Mouse (Mus musculus): ENCODE measurements around the gene Rpp38.

Gene Rpp38

DNA sequence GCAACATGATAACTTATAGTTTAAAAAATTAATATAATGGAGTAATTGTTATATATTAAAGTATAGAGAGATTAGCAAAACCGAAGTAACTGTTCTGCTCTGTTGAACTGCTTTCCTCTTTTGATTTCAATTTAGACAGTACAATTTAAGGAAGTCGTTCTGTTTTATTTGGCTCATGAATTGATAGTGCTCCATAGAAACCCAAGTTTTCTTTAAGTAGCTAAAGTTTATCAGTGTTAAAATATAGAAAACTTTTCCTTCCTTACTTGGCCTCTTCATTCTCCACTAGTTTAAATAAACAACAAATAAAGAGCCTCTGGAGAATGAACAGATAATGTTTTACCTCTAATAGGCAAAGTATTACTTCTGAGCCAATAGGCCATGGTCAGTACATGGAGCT is 46.2 kb downstream of the Rpp38 start:
- no peak for DNase-seq (ENCODE audit: low read depth in 1 of 2, low spot score in 2 of 2)

DNA sequence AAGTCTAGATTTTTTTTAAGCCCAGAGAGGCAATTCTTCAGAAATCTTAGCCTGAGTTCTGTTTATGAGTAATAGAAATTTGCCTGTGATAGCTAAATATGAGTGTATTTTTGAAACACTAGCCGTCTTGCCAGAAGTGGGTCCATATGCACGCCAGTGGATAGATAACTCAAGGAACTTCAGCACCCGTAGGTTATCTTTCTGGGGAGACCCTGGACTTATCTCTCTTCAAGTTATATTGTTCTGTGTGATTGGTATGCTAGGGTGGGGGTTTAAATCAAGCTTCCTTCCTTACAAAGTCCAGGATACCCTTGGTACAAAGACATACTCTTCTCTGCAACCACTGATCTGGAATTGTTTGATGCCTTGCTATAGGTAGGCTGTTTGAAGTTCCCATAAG is 46.7 kb downstream of the Rpp38 start:
- DNase-seq (ENCODE audit: low read depth in 1 of 2, low spot score in 2 of 2): no peak

DNA sequence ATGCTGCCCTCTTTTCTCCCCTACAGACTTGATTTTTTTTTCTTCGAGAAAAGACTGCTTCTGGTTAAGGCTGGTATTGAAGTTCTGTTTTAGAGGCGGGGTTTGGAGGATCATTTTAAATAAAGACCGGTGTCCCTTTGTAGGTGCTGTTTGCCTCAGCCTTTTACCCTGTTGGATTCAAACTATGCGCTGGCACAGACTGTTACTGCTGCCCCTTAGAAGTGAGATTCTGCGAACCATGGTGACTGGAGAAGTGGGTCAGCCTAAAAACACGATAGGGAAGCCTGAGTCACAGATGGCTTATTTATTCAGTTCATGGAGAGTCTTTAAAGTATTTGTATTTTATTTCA is 47.3 kb downstream of the Rpp38 start:
- DNase-seq (ENCODE audit: low read depth in 1 of 2, low spot score in 2 of 2): no peak

DNA sequence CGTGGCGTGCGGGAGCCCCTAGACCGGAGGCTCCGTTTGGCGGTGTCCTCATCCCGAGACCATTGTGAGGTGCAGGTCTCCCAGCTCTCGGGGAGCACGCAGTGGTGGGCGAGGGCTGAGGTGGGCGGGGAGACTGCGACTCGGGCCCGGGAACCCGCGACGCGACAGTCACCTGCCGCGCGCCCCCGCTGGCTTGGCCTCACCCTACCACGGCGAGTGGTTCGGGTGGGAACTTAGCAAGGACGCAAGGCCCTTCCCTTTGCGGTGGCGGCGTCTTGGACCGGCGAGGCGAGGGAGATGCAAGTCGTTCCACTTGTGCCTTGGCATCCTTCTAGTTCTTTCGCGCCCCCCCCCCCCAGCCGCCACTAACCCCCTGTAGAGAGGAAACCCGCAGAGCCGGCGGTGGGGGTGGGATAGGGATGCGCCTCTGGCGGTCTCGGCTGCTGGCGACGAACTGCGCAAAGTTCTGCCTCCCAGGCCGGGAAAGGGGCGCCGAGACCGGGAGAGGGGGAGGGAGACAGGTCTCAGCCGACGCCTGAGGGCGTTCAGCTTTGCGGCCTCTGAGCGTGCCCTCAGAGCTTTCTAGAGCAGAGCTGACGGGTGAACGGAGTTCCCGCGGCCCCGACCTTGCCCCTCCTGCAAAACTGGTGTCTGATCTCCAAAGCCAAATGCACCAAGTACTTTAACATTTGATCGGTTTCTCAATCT is 47.8 kb downstream of the Rpp38 start:
- DNase-seq (ENCODE audit: low read depth in 1 of 2, low spot score in 2 of 2): no peak

DNA sequence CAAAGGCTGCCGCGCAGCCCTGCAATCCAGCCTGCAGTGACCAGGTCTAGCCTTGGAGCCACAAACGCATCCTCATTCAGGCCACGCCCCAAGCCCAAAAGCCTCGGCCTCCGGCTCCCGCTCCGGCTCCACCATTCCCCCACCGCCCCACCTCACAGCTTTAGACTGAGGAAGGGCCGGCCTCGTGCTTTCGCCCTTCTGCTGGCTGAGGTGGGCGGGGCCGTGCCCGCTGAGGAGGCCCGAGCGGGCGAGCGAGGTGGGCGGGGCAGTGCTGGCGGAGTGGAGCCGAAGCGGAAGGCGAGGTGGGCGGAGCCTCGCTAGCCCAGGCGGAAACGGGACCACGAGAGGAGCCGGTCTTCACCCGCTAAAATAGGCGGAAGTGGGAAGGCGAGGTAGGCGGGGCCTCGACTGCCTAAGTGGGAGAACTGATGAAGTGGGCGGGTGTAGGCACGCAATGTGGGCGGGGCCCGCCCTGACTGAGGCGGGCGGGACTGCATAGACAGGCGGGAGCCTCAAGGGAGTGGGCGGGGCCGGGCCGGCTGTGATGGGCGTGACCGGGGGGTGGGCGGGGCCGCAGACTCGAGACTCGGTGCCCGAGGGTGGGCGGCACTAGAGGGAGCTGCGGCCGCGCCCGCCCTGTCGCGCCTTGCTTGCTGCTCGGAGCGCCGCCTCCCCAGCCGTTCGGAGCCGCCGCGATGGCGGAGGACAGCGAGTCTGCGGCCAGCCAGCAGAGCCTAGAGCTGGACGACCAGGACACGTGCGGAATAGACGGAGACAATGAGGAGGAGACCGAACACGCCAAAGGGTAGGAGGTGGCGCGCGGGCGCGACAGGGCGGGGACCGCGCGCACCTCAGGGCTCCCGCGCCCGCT is 48.6 kb downstream of the Rpp38 start, which contains the start of gene Nmt2:
TSS of gene Nmt2 (plus strand) at position 611 of the 871 bp plus-strand sequence.
- peak; percentile 99 for DNase-seq (ENCODE audit: low read depth in 1 of 2, low spot score in 2 of 2)

DNA sequence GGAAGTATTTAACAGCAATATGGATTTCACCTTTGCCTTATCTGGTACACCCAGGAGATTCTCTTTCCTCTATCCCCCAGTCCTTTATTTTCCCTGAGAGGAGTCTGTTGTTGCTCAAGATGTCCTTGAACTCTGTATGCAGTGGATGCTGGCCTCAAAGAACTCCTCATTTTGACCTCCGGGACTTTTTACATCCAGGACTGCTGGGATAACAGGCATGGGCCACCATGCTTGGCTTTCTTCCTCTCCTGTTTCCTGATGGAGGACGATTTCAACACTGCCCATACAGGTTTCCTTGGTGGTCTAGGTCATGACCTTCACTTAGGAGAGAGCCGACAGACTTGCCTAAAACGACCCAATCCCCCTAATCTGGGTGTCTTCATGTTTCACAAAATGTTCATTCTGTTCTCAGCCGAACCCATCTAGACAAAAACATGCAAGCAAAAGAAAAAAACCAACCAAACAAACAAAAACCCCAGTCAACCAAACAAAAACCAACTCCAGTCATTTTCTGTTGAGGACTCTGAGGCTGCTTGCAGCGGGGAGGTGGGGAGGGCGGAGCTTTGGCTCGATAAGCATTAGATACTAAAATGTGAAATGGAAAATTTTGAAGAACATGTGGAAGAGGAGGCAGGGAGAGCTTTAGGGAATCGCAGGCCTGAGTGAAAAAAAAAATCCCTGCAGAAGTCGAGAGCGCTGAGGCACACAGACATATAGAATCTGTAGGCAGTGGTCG is 49.4 kb downstream of the Rpp38 start:
- DNase-seq (ENCODE audit: low read depth in 1 of 2, low spot score in 2 of 2): no peak

DNA sequence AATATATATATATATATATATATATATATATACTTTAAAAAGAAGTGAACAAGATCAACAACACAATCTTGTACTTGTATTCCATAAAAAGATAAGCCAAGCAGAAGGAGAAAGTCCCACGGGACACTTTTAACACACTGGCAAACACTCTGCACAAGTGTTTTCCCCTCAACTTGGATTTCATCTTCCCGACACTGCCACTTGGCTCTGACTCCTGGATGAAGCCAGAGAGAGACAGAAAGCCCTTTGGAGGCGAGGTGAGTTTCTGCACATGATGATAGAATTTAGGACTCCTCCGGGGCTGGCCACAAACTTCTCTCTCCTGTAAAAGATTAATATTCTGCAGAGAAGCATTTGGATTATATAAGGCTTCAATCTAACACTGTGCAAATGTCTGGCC is 51.1 kb downstream of the Rpp38 start:
- DNase-seq (ENCODE audit: low read depth in 1 of 2, low spot score in 2 of 2): no peak

Data from monocyte, adult 2 months (primary cell).